Mouse (Mus musculus) liver, postnatal 0 days (tissue): ENCODE data around the gene Swap70. TPM values are rescaled to one million over a fixed set of nuclear protein-coding genes. Genes with fewer than 3 reads are reported as not detected.
A peak's percentile ranks its signal among the peaks of the same experiment; 100 is the strongest.

Source experiments
- ATAC-seq: fragments of 200-750 bp; cut with Nextera tagmentation; 2 replicates; pipeline ENCODE4 v1.8.0; 2017; ENCODE audit warnings: mild to moderate bottlenecking, moderate library complexity
- DNase-seq: peaks from one replicate; pipeline ENCODE4 v3.0.0-alpha.2; 2016
- H3K27ac ChIP-seq: fragments of 300-500 bp; sonication (generic); 2 replicates; pipeline ENCODE4 v1.5.1; 2014; ENCODE audit warnings: antibody characterized with exemption, moderate library complexity, mild to moderate bottlenecking, low read depth
- H3K27me3 ChIP-seq: fragments of 300-500 bp; sonication (generic); 2 replicates; pipeline ENCODE4 v1.6.1; 2014; ENCODE audit warnings: low read length, control low read depth, mixed read lengths; ENCODE audit not compliant: insufficient read depth
- H3K36me3 ChIP-seq: fragments of 300-500 bp; sonication (generic); replicated peaks from 2 replicates; pipeline ENCODE4 v1.6.1; 2014; ENCODE audit warnings: mild to moderate bottlenecking, control low read depth, low read length, moderate library complexity, mixed read lengths; ENCODE audit not compliant: insufficient read depth
- H3K4me1 ChIP-seq: fragments of 300-500 bp; sonication (generic); 2 replicates; pipeline ENCODE4 v1.6.1; 2014; ENCODE audit warnings: antibody characterized with exemption, mild to moderate bottlenecking, control low read depth; ENCODE audit not compliant: insufficient read depth
- H3K4me2 ChIP-seq: fragments of 300-500 bp; sonication (generic); 2 replicates; pipeline ENCODE4 v1.6.1; 2014; ENCODE audit warnings: low read depth, mild to moderate bottlenecking, low read length, moderate library complexity, mixed read lengths
- H3K4me3 ChIP-seq: fragments of 300-500 bp; sonication (generic); 2 replicates; pipeline ENCODE4 v1.5.1; 2014; ENCODE audit warnings: low read depth, low read length
- H3K9ac ChIP-seq: fragments of 300-500 bp; sonication (generic); replicated peaks from 2 replicates; pipeline ENCODE4 v1.6.1; 2014; ENCODE audit warnings: mild to moderate bottlenecking, moderate library complexity
- H3K9me3 ChIP-seq: fragments of 300-500 bp; sonication (generic); 2 replicates; pipeline ENCODE4 v1.6.1; 2016; ENCODE audit warnings: mild to moderate bottlenecking, control low read depth, low read length, mixed read lengths
- CTCF ChIP-seq: sonication (generic); IDR thresholded peaks from 2 replicates; pipeline ENCODE4 v1.5.1; 2016; ENCODE audit warnings: antibody characterized with exemption, low read depth
- EP300 ChIP-seq: IDR thresholded peaks from 2 replicates; pipeline ENCODE4 v1.6.1; 2016; ENCODE audit warnings: antibody characterized with exemption, low read depth, mild to moderate bottlenecking
- WGBS: fragments of 180-500 bp; shearing (Covaris S2); extraction: QIAGEN DNeasy Blood & Tissue Kit; methylation state at CpG from one replicate; pipeline ENCODE4 v1.1.7; 2014; ENCODE audit not compliant: insufficient replicate concordance; 5-methylcytosine and 5-hydroxymethylcytosine counted together
- polyA plus RNA-seq: library from polyadenylated mRNA; unstranded; fragments of >200 nt; fragmentation: Nextera tagmentation; extraction: Ambion mirVana; gene quantifications from 2 replicates; pipeline ENCODE4 v1.2.1, GENCODE M21; 2015

Swap70 gene
- polyA plus RNA-seq, 1 experiment from 2014 or later, result 7.2 TPM

DNA sequence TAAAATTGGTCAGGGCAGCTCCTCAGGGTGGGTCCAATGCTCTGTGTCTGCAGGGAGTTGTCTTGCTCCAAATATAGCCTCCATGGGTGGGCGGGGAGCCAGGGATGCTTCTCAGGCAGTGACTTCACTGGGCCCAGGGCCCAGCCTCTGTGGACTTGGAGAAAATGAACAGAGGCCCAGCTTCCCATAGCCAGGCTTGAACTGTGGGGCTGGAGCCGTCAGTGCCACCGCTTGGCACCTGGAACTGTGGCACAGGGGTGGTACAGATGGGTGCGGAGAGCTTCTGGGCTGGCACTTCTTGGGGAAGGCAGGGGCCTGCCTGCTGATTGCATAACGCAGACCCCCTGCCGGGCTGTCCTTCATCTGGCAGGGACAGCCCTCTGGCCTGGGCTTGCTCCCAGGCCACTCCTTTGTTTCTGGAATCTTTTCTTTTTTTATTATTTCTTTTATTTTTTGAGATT is 67.2 kb downstream of the Swap70 start:
- no peaks in the 10 kb centered on the region for H3K9me3 ChIP-seq
- H3K27me3 ChIP-seq, result no peaks in the 10 kb centered on the region
- no peak overlapping the region for H3K27ac ChIP-seq
- no peak overlapping the region for H3K4me3 ChIP-seq
- DNase-seq (no peak), ATAC-seq (no peak)
- no peak for TF ChIP-seq EP300
- TF ChIP-seq CTCF, result no peak
- no peak overlapping the region for H3K4me2 ChIP-seq
- H3K4me1 ChIP-seq, result no peaks in the 10 kb centered on the region
- WGBS, result 79% methylated on average over 6 of the region's 6 CpGs
- H3K36me3 ChIP-seq, result no peaks in the 10 kb centered on the region; the same call in 1 of the 2 replicates
- no peak overlapping the region for H3K9ac ChIP-seq

DNA sequence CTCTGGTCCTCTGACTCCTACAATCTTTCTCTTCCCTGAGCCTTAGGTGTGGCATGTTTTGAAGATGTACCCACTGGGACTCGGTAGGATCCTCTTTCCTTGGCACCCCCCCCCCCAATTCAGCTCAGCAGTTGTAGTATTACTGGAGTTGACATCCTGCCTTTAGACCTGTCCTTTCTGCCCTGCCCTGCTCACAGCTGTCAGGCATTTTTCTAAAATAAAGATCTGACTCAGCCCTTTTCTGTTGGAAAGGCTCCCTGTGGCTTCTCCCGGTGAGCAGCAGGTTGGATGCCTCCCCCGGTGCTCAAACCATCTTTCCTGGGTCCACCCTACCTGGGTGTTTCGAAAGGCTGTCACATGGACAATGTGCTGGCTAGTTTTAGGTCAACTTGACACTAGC is 68.1 kb downstream of the Swap70 start:
- H3K4me3 ChIP-seq, result no peak overlapping the region
- H3K36me3 ChIP-seq, result no peaks in the 10 kb centered on the region; the same call in 1 of the 2 replicates
- H3K4me1 ChIP-seq, result no peaks in the 10 kb centered on the region
- TF ChIP-seq EP300 (no peak), CTCF (no peak)
- no peak for DNase-seq
- WGBS, result 74% methylated on average over 4 of the region's 4 CpGs
- no peak overlapping the region for H3K9ac ChIP-seq
- no peaks in the 10 kb centered on the region for H3K27me3 ChIP-seq
- ATAC-seq, result no peak
- no peak overlapping the region for H3K4me2 ChIP-seq
- no peak overlapping the region for H3K27ac ChIP-seq
- H3K9me3 ChIP-seq, result no peaks in the 10 kb centered on the region

DNA sequence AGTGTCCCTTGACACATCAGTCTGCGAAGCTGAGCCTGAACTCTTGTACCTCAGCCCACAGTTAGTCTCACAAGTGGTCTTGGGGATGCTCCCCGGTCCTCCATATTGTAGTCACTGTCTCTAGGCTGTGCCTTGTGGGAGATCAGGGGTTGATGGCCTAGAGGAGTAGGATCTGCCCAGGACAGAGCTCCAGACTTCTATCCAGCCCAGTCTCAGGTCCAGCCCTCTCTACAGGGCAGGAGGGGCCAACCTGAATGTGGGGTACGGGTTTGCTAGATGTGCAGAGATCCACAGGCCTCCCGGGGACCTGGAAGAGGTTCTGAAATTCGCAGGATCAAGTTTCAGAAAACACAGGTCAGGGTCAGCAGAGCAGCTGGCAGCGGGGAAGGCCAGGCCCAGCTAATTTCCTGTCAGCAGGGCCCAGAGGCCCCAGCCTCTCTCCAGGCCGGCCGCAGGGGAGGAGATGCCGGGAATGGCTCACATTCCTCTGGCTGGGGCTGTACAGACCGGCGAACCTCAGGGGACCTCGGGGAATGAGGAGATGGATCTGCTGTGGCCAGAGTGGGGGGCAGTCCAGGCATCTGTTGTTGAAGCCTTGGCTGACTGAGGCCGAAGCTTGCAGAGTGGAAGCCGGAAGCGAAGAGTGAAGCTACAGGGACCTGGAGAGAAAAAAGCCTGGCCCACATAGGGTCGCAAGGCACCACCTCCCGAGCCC is 75.5 kb downstream of the Swap70 start:
- Histone ChIP-seq H3K9ac (no peak overlapping the region), H3K27ac (peak overlapping the region; percentile 76), H3K9me3 (no peaks in the 10 kb centered on the region), H3K4me1 (no peaks in the 10 kb centered on the region), H3K36me3 (no peaks in the 10 kb centered on the region), H3K27me3 (no peaks in the 10 kb centered on the region), H3K4me3 (no peak overlapping the region), H3K4me2 (no peak overlapping the region)
- 55% methylated on average over 17 of the region's 17 CpGs for WGBS
- TF ChIP-seq EP300, result no peak
- TF ChIP-seq CTCF, result no peak
- DNase-seq (peak; percentile 35), ATAC-seq (peak; percentile 54)

DNA sequence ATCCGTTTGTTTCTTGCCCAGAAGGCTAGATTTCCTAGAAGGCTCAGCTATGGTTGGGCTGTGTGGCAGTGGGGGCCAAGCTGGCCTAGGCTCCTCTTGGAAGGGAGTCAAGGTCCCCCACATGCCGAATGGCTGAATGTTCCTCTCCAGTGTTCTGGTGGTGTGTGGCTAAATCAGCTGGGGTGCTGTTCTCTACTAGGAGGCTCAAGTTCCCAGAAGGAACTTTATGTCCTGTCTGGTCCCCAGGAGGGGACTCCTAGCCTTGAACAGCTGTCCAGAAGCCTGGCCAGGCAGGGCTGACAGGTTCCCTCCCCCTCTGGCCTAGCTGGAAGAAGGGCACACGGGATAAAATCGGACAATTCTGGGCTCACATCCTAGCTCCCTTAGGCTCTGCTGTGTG is 76.1 kb downstream of the Swap70 start:
- Histone ChIP-seq H3K9ac (no peak overlapping the region), H3K4me1 (no peaks in the 10 kb centered on the region), H3K36me3 (no peaks in the 10 kb centered on the region), H3K4me3 (no peak overlapping the region), H3K27ac (peak overlapping the region; percentile 76), H3K9me3 (no peaks in the 10 kb centered on the region), H3K4me2 (no peak overlapping the region), H3K27me3 (no peaks in the 10 kb centered on the region)
- WGBS, result 72% methylated on average over 4 of the region's 4 CpGs
- TF ChIP-seq EP300 (no peak), CTCF (no peak)
- DNase-seq, result no peak
- ATAC-seq, result 0 out of 2 replicates have a peak, but pooled peaks have one; percentile 5

DNA sequence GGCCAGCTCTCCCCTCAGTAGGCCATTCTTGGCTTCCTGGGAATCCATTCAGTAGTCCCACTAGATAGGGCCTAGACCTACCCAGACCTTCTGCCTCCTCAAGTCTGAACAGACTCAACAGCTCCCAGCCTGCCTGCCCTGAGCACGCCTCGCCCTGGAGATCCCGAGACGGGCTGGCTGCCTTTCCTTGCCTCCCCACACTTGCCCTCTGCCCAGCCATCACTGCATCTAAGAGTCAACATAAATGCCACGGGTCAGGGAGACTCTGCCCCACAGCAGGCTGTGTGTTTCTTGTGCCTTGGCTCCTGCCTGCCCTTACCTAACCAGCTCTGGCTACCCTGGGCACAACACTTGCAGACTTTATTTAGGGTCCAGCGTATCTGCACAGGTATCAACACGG is 76.6 kb downstream of the Swap70 start:
- Histone ChIP-seq H3K36me3 (no peaks in the 10 kb centered on the region), H3K27me3 (no peaks in the 10 kb centered on the region), H3K4me1 (no peaks in the 10 kb centered on the region), H3K4me2 (no peak overlapping the region), H3K9me3 (no peaks in the 10 kb centered on the region), H3K27ac (peak overlapping the region; percentile 76), H3K9ac (no peak overlapping the region), H3K4me3 (no peak overlapping the region)
- TF ChIP-seq EP300 (no peak), CTCF (no peak)
- WGBS, result 71% methylated on average over 7 of the region's 7 CpGs
- ATAC-seq (no peak), DNase-seq (no peak)

DNA sequence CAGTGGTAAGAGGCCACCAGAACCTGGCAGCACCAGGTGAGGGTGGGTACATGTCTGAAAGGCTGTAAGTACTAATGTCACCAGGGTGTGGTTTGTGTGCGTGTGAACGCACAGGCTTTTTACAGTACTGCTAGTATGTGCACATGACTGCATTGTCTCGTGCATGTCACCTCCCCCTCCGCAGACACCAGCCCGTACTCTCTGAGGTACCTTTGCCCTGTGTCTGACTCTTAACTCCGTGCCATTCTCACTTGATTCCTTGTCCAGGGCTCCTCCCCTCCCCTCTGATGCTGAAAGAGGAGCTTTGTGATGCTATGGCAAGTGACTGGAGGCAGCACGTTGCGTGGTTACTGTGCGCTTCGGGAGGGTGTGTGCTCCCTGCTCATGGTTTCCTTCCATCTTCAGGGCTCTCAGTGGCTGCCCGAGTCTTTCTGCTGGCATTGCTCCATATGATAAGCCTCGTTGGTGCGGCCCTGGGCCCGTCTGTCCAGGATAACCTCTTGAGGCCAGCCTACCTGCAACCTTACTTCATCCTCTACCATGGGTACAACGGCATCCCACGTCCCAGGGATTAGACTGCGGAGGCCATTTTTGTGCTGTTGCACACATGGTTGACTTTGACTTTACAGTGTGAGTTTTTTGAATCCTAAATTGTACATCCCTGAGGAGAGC is 77.4 kb downstream of the Swap70 start:
- Histone ChIP-seq H3K4me1 (no peaks in the 10 kb centered on the region), H3K4me3 (no peak overlapping the region), H3K27me3 (no peaks in the 10 kb centered on the region), H3K36me3 (no peaks in the 10 kb centered on the region), H3K4me2 (no peak overlapping the region), H3K27ac (peak overlapping the region; percentile 76; the same call in 1 of the 2 replicates), H3K9me3 (no peaks in the 10 kb centered on the region), H3K9ac (no peak overlapping the region)
- DNase-seq, result no peak
- 80% methylated on average over 17 of the region's 17 CpGs for WGBS
- TF ChIP-seq EP300 (no peak), CTCF (no peak)
- no peak for ATAC-seq
